Mouse (Mus musculus): ENCODE measurements at regions not wholly inside any gene's neighbourhood (a gene's known extent, or its start where the extent isn't known, plus 50 kb on each side); places are given as distances from the start of the nearest gene placed in this dataset.

GRCm38 (mm10) chr15:51558215-51558614 is 2326.5 kb upstream of the Gm7489 start:
- no peak for DNase-seq (ENCODE audit: low spot score in 2 of 2)

- no peak for DNase-seq (ENCODE audit: low spot score in 2 of 2)
Measured at GRCm38 (mm10) chr15:51565543-51565942, 2319.2 kb upstream of the Gm7489 start.

GRCm38 (mm10) chr15:51570631-51571030 is 2314.1 kb upstream of the Gm7489 start:
- no peak for DNase-seq (ENCODE audit: low spot score in 2 of 2)

- no peak for DNase-seq (ENCODE audit: low spot score in 2 of 2)
Measured at GRCm38 (mm10) chr15:51574538-51575105, 2310.1 kb upstream of the Gm7489 start.

- no peak for DNase-seq (ENCODE audit: low spot score in 2 of 2)
Measured at GRCm38 (mm10) chr15:51583636-51584035, 2301.1 kb upstream of the Gm7489 start.

GRCm38 (mm10) chr15:51586146-51586545 is 2298.6 kb upstream of the Gm7489 start:
- no peak for DNase-seq (ENCODE audit: low spot score in 2 of 2)

GRCm38 (mm10) chr15:51591406-51592068 is 2293.2 kb upstream of the Gm7489 start:
- DNase-seq (ENCODE audit: low spot score in 2 of 2): peak in 1 of 2 experiments; percentile 15

GRCm38 (mm10) chr15:51592069-51592435 is 2292.7 kb upstream of the Gm7489 start:
- peak; percentile 35 to 39 for DNase-seq (ENCODE audit: low spot score in 2 of 2)

GRCm38 (mm10) chr15:51592511-51593498 is 2291.9 kb upstream of the Gm7489 start:
- DNase-seq (ENCODE audit: low spot score in 2 of 2): peak in 1 of 2 experiments; percentile 24

- DNase-seq (ENCODE audit: low spot score in 2 of 2): no peak
Measured at GRCm38 (mm10) chr15:51594060-51594459, 2290.6 kb upstream of the Gm7489 start.

GRCm38 (mm10) chr15:51595655-51596054 is 2289.1 kb upstream of the Gm7489 start:
- DNase-seq (ENCODE audit: low spot score in 2 of 2): no peak

- DNase-seq (ENCODE audit: low spot score in 2 of 2): no peak
Measured at GRCm38 (mm10) chr15:51597841-51598240, 2286.9 kb upstream of the Gm7489 start.

GRCm38 (mm10) chr15:51601128-51601855 is 2283.4 kb upstream of the Gm7489 start:
- DNase-seq (ENCODE audit: low spot score in 2 of 2): no peak

- no peak for DNase-seq (ENCODE audit: low spot score in 2 of 2)
Measured at GRCm38 (mm10) chr15:51621455-51621854, 2263.3 kb upstream of the Gm7489 start.

- no peak for DNase-seq (ENCODE audit: low spot score in 2 of 2)
Measured at GRCm38 (mm10) chr15:51627463-51627862, 2257.2 kb upstream of the Gm7489 start.

GRCm38 (mm10) chr15:51628518-51628917 is 2256.2 kb upstream of the Gm7489 start:
- no peak for DNase-seq (ENCODE audit: low spot score in 2 of 2)

GRCm38 (mm10) chr15:51631881-51632280 is 2252.8 kb upstream of the Gm7489 start:
- DNase-seq (ENCODE audit: low spot score in 2 of 2): no peak

- no peak for DNase-seq (ENCODE audit: low spot score in 2 of 2)
Measured at GRCm38 (mm10) chr15:51633068-51633467, 2251.6 kb upstream of the Gm7489 start.

- no peak for DNase-seq (ENCODE audit: low spot score in 2 of 2)
Measured at GRCm38 (mm10) chr15:51634726-51635125, 2250.0 kb upstream of the Gm7489 start.

GRCm38 (mm10) chr15:51635129-51635920 is 2249.4 kb upstream of the Gm7489 start:
- DNase-seq (ENCODE audit: low spot score in 2 of 2): no peak

All from gastrocnemius, postnatal 4 days (tissue).